Mouse (Mus musculus) layer of hippocampus, postnatal 14 days (tissue): ENCODE results near the gene Mc1r. TPM values are rescaled to one million over a fixed set of nuclear protein-coding genes. Genes with fewer than 3 reads are reported as not detected.
"Not testable (repeated sequence)": the region's sequence is repeated elsewhere in the genome, so short reads cannot be mapped to it uniquely, and the experiment has no call there.

Experiments
- DNase-seq, 2 experiments: peaks; one replicate each; pipeline ENCODE4 v3.0.0; 2021 to 2022; ENCODE audit warnings: low spot score in 2 of 2, mixed read lengths in 1 of 2
- total RNA-seq, 2 experiments: library from RNA; stranded (reverse); gene quantifications; 2 replicates each; pipeline ENCODE4 v1.2.3; 2021

The Mc1r gene
- total RNA-seq, 2 experiments from 2014 or later, result 0.10 TPM; not detected in 1

DNA sequence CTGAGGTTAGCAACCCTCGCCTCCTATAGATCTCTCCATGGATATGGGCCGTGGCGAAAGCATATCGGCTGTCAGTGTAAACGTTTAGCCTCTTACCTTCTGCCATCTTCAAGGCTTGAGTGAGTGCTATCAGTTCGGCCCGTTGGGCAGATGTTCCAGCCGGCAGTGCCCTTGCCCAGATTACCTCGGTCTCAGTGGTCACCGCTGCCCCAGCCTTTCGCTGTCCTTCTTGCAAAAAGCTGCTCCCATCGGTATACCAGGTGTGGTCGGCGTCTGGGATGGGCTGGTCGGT, 22.8 kb downstream of the Mc1r start:
- DNase-seq, result not testable (repeated sequence)

DNA sequence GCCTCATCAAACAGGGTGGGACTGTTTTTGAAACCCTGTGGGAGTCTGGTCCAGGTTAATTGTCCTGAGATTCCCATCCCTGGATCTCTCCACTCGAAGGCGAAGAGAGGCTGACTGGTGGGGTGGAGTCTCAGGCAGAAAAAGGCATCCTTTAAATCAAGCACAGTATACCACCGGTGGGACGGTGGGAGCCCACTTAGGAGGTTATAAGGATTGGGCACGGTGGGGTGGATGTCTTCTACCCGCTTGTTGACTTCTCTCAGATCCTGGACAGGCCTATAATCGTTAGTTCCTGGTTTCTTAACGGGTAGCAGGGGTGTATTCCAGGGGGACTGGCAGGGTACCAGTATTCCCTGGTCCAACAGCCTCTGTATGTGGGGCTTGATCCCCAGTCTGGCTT, 24.0 kb downstream of the Mc1r start:
- not testable (repeated sequence) for DNase-seq

DNA sequence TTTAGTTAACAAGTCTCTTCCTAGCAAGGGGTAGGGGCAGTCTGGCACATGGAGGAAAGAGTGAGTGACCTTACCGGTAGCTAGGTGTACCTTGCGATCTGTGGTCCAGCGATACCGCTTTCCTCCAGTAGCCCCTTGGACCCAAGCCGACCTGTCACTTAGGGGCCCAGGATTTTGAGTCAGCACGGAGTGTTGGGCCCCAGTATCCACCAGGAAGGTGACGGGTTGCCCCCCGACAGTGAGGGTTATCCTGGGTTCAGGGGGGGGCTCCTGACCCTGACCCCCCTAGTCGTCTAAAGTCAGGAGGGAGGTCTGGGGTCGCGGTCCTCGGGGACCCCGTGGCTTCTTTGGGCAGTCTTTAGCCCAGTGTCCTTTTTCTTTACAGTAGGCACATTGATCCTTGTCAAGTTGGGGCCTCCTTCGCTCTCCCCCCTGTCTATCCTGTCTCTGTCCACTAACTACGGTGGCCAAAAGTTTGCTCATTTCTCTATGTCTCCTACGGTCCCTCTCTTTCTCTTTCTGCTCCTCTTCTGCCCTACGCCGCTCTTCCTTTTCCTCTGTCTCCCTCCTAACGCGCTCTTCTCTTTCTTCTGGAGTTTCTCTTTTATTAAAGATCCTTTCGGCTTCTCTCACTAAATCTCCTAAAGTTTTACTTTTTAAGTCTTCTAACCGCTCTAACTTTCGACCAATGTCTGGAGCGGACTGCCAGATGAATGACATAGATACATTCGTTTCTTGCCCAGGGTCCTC, 24.9 kb downstream of the Mc1r start:
- DNase-seq, result no peak

DNA sequence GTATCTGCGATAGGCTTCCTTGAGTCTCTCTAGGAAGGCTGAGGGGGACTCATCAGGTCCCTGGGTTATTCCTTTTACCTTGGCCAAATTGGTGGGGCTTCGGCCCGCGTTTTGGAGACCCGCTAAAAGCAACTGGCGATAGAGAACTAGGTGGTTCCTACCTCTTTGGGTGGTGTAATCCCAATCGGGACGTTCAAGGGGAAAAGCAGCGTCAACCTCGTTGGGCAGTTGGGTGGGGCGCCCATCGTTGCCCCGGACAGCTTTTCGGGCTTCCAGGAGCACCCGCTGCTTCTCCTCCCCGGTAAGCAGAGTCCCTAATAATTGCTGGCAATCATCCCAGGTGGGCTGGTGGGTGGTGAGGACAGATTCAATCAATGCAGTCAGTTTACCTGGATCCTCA, 25.5 kb downstream of the Mc1r start:
- no peak for DNase-seq

DNA sequence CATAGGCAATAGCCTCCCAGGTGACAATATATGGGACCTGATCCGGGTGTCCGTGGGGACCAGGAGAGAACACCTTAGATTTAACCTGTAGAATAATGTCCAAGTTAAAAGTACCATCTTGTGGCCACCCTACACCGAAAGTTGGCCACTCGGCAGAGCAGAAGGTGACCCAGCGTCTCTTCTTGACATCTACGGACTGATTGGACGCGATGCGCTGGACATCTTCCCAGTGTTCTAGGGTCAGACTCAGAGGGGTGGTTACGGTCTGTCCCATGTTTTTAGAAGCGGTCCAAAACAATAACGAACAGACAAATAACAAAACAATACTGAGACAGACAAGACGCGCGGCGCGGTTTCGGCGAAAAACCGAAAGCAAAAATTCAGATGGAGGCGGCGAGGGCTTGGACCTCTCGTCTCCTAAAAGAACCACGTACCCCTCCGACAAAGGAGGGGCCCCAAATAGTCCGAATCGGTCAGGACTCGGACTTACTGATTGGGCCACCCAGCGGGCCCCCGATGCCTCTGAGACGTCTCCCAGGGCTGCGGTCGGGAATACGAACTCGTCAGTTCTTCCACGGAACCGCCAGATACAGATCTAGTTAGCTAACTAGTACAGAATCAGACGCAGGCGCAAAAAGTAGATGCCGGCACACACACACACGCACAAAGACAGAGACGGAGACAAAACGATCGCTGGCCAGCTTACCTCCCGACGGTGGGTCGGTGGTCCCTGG, 26.5 kb downstream of the Mc1r start:
- DNase-seq, result not testable (repeated sequence)

DNA sequence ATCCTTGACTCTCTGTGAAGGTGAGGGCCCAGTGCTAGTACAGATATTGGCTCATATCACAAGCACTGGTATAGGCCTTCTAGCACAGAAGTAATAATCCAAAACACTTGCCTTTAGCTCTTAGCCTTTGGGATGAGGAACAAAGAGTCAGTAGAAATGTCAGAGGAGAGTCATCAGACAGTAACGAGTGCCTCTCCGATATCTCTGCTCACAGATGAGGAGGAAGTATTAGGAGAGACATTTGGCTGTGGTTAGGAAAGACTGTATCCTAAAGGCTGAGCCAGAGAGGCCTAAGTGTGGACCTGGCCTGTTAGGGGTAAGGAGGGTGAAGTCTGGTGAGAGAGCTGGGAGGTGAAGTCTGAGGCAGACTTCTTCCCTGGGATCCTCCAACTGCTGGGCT, 34.9 kb downstream of the Mc1r start:
- DNase-seq, result no peak

DNA sequence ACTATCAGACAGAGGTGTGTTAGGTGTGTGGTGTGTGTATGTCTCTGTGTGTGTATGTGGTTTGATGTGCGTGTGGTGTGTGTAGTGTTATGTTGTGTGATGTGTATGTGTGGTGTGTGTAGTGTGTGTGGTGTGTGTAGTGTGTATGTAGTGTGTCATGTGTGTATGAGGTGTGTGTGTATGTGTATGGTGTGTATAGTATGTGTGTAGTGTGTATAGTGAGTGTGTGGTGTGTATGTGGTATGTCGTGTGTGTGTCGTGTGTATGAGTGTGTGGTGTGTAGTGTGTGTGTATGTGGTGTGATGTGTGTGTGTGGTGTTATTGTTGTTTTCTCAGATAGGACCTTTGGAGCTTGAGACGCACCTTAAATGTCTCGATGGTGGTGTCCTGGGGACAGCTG, 35.4 kb downstream of the Mc1r start:
- no peak for DNase-seq

DNA sequence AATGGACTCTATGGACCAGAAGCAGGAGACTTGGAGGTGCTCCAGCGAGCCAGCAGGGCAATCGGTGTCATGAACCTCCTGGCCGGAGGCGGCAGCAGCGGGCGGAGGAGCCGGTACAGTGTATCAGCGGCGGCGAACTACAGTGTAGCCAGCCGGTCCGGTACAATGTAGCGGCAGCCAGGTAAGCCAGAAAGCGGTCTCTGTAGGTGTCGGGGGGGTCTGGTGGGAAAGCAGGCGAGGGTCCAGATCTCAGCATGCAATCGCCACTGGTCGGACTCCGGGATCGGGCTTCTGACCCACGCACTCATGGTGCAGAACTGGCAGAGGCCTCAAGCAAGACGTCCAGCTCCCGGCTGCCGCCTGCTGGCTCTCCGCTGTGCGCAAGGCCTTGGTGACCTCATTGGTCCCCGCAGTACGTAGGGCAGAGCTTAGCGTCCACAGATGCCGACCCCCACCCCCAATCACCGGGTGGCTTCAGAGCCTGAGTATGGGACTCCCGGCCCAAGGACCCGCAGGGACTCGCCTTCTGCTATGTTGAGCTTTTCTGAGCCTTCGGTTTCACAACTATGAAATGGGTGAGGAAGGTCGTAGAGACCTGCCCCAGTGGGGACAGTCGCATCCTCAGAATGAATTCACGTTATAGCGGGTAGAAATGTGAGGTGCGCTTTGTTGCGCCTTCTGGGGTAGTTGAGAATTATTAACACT, 36.1 kb downstream of the Mc1r start:
- peak; percentile 92 to 96 for DNase-seq

DNA sequence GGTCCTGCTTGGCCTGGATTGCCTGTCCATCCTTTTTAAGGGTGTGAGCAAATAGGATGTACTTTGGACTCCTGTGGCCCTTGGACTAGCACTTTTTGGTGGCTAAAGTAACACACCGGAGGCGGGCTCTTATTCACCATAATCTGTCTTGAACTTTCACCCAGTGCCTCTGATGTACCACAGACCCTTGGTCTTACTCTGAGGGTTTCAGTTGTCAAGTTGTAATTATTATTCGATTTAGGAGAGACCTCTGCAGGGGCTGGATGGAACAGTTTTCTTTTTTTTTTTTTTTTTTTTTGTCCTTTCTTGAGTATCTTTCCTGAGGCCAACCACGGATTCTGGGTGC, 36.6 kb downstream of the Mc1r start:
- no peak for DNase-seq

DNA sequence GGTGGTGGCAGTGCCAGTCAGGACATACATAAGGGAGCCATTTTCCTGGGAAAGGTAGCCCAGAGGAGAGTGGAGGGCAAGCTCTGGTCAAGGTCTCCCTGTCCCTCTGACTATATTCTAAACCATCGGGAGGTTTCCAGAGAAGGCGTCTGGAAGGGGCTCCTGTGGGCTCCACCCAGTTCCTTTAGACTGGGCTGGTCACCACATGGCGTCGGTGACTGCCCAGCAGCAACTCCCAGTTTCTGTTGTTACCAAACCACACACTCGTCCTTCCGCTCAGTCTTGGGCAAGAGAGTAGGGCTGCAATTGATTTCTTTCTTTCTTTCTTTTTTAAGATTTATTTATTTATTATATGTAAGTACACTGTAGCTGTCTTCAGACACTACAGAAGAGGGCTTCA, 37.2 kb downstream of the Mc1r start:
- DNase-seq, result no peak

DNA sequence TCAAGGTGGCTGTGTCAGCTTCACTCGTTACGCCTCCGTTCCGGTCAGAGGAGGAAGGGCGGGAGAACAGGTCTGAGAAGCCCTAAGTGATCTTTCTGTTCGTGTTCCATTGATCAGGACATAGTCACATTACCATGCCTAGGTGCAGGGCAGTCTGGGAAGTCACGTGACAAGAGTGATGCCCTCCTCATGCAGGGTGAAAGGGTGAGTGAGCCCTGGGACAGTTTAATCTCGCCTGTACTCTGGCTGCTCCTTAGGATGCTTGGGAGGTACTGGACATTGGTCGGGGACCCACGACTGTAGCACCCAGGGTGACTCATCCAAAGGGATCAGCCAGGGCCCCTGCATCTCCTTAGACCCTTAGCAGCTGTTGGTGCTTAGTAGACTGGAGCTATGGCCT, 39.1 kb downstream of the Mc1r start:
- no peak for DNase-seq

DNA sequence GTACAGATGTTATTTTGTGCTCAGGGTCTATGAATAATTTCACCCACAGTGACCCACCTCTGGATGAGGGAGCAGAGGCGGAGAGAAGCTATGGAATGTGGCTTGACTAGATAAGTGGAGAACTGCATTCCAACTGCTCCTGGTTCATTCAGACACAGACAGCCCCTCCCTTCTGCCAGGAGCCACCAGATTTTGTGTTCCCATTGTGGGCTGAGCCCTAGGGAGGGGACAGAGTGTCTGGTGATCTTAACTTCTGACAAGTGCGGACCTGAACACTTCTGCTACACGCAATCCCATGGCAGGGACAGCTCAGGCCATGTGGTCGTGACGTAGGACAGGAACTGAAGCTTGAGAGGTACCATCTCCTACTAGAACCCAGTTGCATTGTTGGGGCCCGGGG, 39.9 kb downstream of the Mc1r start:
- no peak for DNase-seq

DNA sequence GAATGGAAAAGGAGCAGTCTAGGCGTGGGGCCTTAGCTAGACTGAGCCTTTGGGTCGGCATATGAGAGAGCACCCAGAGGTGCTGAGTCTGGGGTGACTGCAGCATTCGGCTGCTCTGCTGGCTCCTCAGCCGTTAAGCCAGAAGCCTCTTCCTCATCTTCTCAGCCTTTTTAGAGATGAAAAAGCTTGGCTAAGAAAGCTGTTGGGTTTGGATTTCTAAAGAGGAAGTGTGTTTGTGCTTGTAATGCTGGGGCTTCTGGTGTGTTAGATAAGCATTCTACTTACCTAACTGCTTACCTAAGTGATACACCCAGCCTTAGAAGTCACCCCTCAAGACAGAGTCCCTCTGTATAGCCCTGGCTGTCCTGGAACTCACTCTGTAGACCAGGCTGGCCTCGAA, 43.9 kb downstream of the Mc1r start:
- no peak for DNase-seq

DNA sequence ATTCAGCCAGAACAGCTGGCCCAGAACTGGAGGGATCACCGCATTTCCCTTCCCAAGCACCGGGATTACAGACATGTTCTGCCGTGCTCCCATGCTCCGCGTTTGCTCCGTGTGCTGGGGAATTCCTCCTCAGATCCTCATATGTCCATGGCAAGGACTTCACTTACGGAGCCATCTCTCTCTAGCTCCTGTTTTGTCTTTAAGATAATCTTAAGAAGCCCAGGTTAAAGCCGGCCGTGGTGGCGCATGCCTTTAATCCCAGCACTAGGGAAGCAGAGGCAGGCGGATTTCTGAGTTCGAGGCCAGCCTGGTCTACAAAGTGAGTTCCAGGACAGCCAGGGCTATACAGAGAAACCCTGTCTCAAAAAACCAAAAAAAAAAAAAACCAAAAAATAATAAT, 44.8 kb downstream of the Mc1r start:
- DNase-seq, result not testable (repeated sequence)

DNA sequence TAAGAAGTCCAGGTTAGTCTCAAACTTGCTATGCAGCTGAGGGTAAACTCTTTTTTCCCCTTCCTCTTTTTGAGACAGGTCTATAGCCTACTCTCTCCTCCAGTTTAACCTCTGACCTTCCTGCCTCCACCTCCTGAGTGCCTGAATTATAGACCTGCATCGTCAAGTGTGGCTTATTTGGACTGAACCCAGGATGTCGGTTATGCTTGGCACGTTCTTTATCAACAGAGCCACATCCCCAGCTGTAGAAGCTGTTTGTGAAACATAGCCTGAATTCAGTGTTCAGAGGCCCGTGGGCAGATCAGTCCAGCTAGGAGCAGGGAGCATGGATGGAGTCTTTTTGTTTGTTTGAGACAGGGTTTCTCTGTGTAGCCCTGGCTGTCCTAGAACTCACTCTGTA, 45.2 kb downstream of the Mc1r start:
- DNase-seq, result no peak

DNA sequence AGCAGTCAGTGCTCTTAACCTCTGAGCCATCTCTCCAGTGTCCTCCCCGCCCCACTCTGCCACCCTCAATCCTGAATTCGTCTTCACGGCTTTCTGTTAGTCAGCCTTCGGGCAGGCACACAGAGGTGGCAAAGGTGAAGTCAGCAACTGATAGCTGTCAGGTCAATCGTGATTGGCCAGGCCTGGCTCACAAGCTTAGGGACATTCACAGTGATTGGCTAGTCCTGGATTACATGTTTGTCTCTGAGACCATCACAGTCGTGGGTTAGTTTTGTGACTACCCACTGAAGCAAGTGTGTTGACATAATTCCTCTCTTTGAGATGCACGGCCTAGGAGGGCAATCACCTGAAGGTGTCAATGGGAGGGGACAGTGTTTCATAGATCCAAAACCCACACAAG, 46.4 kb downstream of the Mc1r start:
- DNase-seq, result no peak

DNA sequence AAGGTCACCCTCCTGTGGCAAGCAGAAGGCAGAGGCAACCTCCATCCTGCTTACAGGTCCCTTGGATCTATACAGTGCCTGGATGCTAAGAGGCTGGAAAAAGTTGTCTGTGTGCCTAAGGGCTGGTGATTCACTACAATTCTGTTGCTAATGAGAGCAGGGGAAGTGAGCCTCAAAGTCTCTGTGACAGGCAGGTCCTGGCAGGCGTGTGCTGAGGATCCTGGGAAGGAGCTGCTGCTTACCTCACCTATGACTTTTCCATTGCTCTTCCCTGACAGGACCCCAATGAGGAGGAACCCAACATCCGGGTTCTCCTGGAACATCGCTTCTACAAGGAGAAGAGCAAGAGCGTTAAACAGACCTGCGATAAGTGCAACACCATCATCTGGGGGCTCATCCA, 47.0 kb downstream of the Mc1r start:
- no peak for DNase-seq

DNA sequence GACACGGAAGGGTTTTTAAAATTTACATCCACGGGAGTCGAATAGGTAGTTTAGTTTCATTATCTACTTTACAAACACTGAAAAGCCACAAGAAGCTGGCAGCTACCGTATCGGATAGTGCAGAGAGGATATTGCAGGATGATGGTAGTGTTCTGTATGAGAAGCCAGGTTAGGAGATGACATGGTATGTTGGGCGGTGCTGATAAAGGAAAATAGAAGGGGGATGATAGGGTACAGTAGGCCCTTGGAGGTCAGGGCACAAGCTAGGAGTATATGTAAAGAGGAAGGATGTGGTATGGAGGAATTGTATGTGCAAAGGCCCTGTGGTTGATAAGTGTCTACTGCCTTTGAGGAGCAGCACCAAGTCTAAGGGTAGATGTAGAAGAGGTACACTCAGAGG, 47.7 kb downstream of the Mc1r start:
- DNase-seq, result no peak
